ENCODE assay signal across 9 mouse cellular contexts in genomic region chr4:63291075-63291474, GRCm38 (mm10). TPM values are rescaled to one million over a fixed set of nuclear protein-coding genes. Genes with fewer than 3 reads are reported as not detected.
DNase-seq lines count a peak whose midpoint lies in the region; ATAC-seq lines count a peak whose summit lies in the region.
"Had no signal": no experiment of that assay in that cellular context is flagged by ENCODE, and none has a peak within 500 bp of the region (broad histone marks: within the 10 kb centered on the region; RNA-seq: fewer than 3 reads in every experiment).

No protein-coding gene starts in this region.

- no peaks in the 10 kb centered on the region for H3K27me3 ChIP-seq in heart, embryonic 13.5 days (replicated peaks)
- no peaks in the 10 kb centered on the region for H3K27me3 ChIP-seq in kidney, embryonic 15.5 days
- H3K27me3 ChIP-seq in limb, embryonic 10.5 days (ENCODE audit: low read depth, poor library complexity, severe bottlenecking), result no peaks in the 10 kb centered on the region
- no peaks in the 10 kb centered on the region for H3K27me3 ChIP-seq in neural tube, embryonic 15.5 days (replicated peaks)

- H3K4me3 ChIP-seq in heart, embryonic 13.5 days, result no peak overlapping the region
- no peak overlapping the region for H3K4me3 ChIP-seq in kidney, embryonic 15.5 days (replicated peaks)
- H3K4me3 ChIP-seq in limb, embryonic 10.5 days, result no peak overlapping the region
- H3K4me3 ChIP-seq in neural tube, embryonic 15.5 days (replicated peaks), result no peak overlapping the region

- no peak; the same call in 1 of the 2 replicates for ATAC-seq in heart, embryonic 13.5 days (ENCODE audit: extremely low read depth, insufficient number of reproducible peaks, low FRiP score, low TSS enrichment)
- peak; percentile 46; the same call in 1 of the 2 replicates for ATAC-seq in kidney, embryonic 15.5 days (replicated peaks; ENCODE audit: low FRiP score)
- peak; percentile 90 for ATAC-seq in neural tube, embryonic 15.5 days (ENCODE audit: low FRiP score)
- ATAC-seq in monocyte, adult 5-6 weeks (replicated peaks; ENCODE audit: insufficient number of reproducible peaks, low FRiP score, low TSS enrichment, poor library complexity, severe bottlenecking), result no peak

- no peak overlapping the region for H3K9ac ChIP-seq in heart, embryonic 13.5 days
- no peak overlapping the region for H3K9ac ChIP-seq in kidney, embryonic 15.5 days
- no peak overlapping the region for H3K9ac ChIP-seq in neural tube, embryonic 15.5 days (replicated peaks)

- DNase-seq in cerebellum, adult 11 months, result peak; percentile 97
- DNase-seq in fibroblast of lung, adult 2 months (ENCODE audit: low read depth), result peak; percentile 90
- DNase-seq in limb, embryonic 10.5 days (ENCODE audit: low spot score), result peak; percentile 55
- peak; percentile 44 to 80 for DNase-seq in urinary bladder, postnatal 36 days (ENCODE audit: low spot score in 2 of 2)

- H3K9me3 ChIP-seq in heart, embryonic 13.5 days, result no peaks in the 10 kb centered on the region
- no peaks in the 10 kb centered on the region for H3K9me3 ChIP-seq in kidney, embryonic 15.5 days (replicated peaks)
- no peaks in the 10 kb centered on the region for H3K9me3 ChIP-seq in limb, embryonic 10.5 days (replicated peaks)
- no peaks in the 10 kb centered on the region for H3K9me3 ChIP-seq in neural tube, embryonic 15.5 days (replicated peaks)

- H3K4me2 ChIP-seq in heart, embryonic 13.5 days, result no peak overlapping the region
- no peak overlapping the region for H3K4me2 ChIP-seq in kidney, embryonic 15.5 days
- no peak overlapping the region for H3K4me2 ChIP-seq in neural tube, embryonic 15.5 days

- WGBS in heart, embryonic 13.5 days, result 34% methylated on average over 7 of the region's 7 CpGs
- WGBS in kidney, embryonic 15.5 days, result 52% methylated on average over 7 of the region's 7 CpGs
- 53% methylated on average over 7 of the region's 7 CpGs for WGBS in limb, embryonic 10.5 days
- WGBS in neural tube, embryonic 15.5 days, result 37% methylated on average over 7 of the region's 7 CpGs

- H3K36me3 ChIP-seq in heart, embryonic 13.5 days, result peaks cover 26% of the 10 kb centered on the region
- H3K36me3 ChIP-seq in kidney, embryonic 15.5 days, result peaks cover 41% of the 10 kb centered on the region
- H3K36me3 ChIP-seq in limb, embryonic 10.5 days, result peaks cover 59% of the 10 kb centered on the region
- H3K36me3 ChIP-seq in neural tube, embryonic 15.5 days, result no peaks in the 10 kb centered on the region

- peaks cover 26% of the 10 kb centered on the region for H3K4me1 ChIP-seq in heart, embryonic 13.5 days
- peaks cover 15% of the 10 kb centered on the region for H3K4me1 ChIP-seq in kidney, embryonic 15.5 days
- H3K4me1 ChIP-seq in limb, embryonic 10.5 days, result peaks cover 32% of the 10 kb centered on the region
- H3K4me1 ChIP-seq in neural tube, embryonic 15.5 days, result peaks cover 26% of the 10 kb centered on the region

- peak overlapping the region; percentile 25; the same call in 1 of the 2 replicates for H3K27ac ChIP-seq in heart, embryonic 13.5 days (replicated peaks)
- H3K27ac ChIP-seq in kidney, embryonic 15.5 days, result peak overlapping the region; percentile 51; the same call in 1 of the 2 replicates
- H3K27ac ChIP-seq in limb, embryonic 10.5 days, result peak overlapping the region; percentile 4
- H3K27ac ChIP-seq in neural tube, embryonic 15.5 days (replicated peaks), result peak overlapping the region; percentile 54
- H3K27ac ChIP-seq: macrophage had no signal

RNA-seq across cellular contexts. Expression of gene Orm1, which starts 53.3 kb away (rescaled TPM):
- not detected in 2 replicates for polyA plus RNA-seq in heart, embryonic 13.5 days (2015; fragmentation: Nextera tagmentation; extraction: Ambion mirVana)
- polyA plus RNA-seq in kidney, embryonic 15.5 days (2015; fragmentation: Nextera tagmentation; extraction: Ambion mirVana), result 0.44 TPM in 1 of 2 replicates, not detected in the other
- not detected in 2 replicates for polyA plus RNA-seq in limb, embryonic 10.5 days (2016; fragmentation: Nextera tagmentation; extraction: Ambion mirVana)
- not detected in 2 replicates for polyA plus RNA-seq in neural tube, embryonic 15.5 days (2015; fragmentation: Nextera tagmentation; extraction: Ambion mirVana)
- 1.7 TPM in 1 of 3 replicates, not detected in the others for total RNA-seq in monocyte, adult 5-6 weeks (2017)

Comparison
In these comparisons a context has a peak if more than half of its experiments do, and no peak if none do; other contexts are left out.
1. ATAC-seq: peak in kidney, embryonic 15.5 days (single experiment) and neural tube, embryonic 15.5 days (single experiment); none in heart, embryonic 13.5 days (single experiment) and monocyte, adult 5-6 weeks (single experiment).
2. H3K27ac ChIP-seq: peak in every context shown above with its lines; median percentile 54 in neural tube, embryonic 15.5 days; 51 in kidney, embryonic 15.5 days; 25 in heart, embryonic 13.5 days; 4 in limb, embryonic 10.5 days.
3. Peak in every context shown above with its lines, with median percentiles within 50 percentile points of each other: DNase-seq.